In the genomic region with DNA sequence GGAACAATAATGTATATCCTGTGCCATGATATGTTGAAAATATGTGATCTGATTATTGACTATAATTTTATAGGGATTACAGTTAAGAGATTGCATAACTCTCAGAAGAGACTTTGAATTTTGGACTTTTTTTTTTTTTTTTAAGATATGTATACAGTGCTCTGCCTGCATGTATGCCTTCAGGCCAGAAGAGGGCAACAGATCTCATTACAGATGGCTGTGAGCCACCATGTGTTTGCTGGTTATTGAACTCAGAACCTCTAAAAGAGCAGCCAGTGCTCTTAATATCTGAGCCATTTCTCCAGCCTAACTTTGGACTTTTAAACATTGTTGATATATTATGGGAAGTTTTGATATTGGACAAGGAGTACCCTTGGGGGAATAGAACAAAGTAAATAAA, we compare ENCODE assay signal across 8 mouse cellular contexts. TPM values are rescaled to one million over a fixed set of nuclear protein-coding genes. Genes with fewer than 3 reads are reported as not detected.
DNase-seq lines count a peak whose midpoint lies in the region; ATAC-seq and TF ChIP-seq lines count a peak whose summit lies in the region.

No protein-coding gene starts in this region.

- ATAC-seq in forebrain, embryonic 14.5 days = no peak
- ATAC-seq in neural tube, embryonic 11.5 days (ENCODE audit: insufficient read depth, low FRiP score, low TSS enrichment) = no peak
- ATAC-seq in liver, postnatal 0 days = peak; percentile 50; the same call in 1 of the 2 replicates
- no peak for ATAC-seq in forebrain, embryonic 13.5 days

- peak; percentile 42 for DNase-seq in forebrain, embryonic 14.5 days (ENCODE audit: low spot score)
- DNase-seq in forebrain, embryonic 10.5 days (ENCODE audit: extremely low spot score, low spot score) = no peak
- peak; percentile 23 for DNase-seq in neural tube, embryonic 11.5 days (ENCODE audit: low spot score)
- DNase-seq in neural tube, embryonic 10.5 days (ENCODE audit: extremely low spot score, low spot score) = no peak
- DNase-seq in embryo, embryonic 10.5 days (ENCODE audit: low spot score) = peak; percentile 68
- DNase-seq in liver, postnatal 0 days = no peak
- no peak for DNase-seq in frontal cortex, postnatal 14 days (ENCODE audit: low spot score in 2 of 2)

- peaks cover 24% of the 10 kb centered on the region for H3K36me3 ChIP-seq in forebrain, embryonic 14.5 days (ENCODE audit: control insufficient read depth, insufficient read depth, low read length)
- peaks cover 32% of the 10 kb centered on the region for H3K36me3 ChIP-seq in forebrain, embryonic 10.5 days (replicated peaks)
- peaks cover 3% of the 10 kb centered on the region; the same call in 1 of the 2 replicates for H3K36me3 ChIP-seq in neural tube, embryonic 11.5 days (ENCODE audit: control insufficient read depth, insufficient read depth, low read length)
- peaks cover 20% of the 10 kb centered on the region for H3K36me3 ChIP-seq in liver, postnatal 0 days (replicated peaks; ENCODE audit: insufficient read depth, low read length)
- H3K36me3 ChIP-seq in forebrain, embryonic 13.5 days (ENCODE audit: poor library complexity, severe bottlenecking) = peaks cover 31% of the 10 kb centered on the region

- H3K9me3 ChIP-seq in forebrain, embryonic 14.5 days (replicated peaks; ENCODE audit: control insufficient read depth, low read length) = no peaks in the 10 kb centered on the region
- no peaks in the 10 kb centered on the region for H3K9me3 ChIP-seq in forebrain, embryonic 10.5 days
- H3K9me3 ChIP-seq in neural tube, embryonic 11.5 days (ENCODE audit: control insufficient read depth, low read length) = no peaks in the 10 kb centered on the region
- no peaks in the 10 kb centered on the region for H3K9me3 ChIP-seq in liver, postnatal 0 days (ENCODE audit: low read length)
- no peaks in the 10 kb centered on the region for H3K9me3 ChIP-seq in forebrain, embryonic 13.5 days (replicated peaks)

- no peaks in the 10 kb centered on the region for H3K4me1 ChIP-seq in forebrain, embryonic 14.5 days (ENCODE audit: control insufficient read depth, insufficient read depth, low read length)
- no peaks in the 10 kb centered on the region for H3K4me1 ChIP-seq in forebrain, embryonic 10.5 days
- no peaks in the 10 kb centered on the region for H3K4me1 ChIP-seq in neural tube, embryonic 11.5 days (ENCODE audit: control insufficient read depth, insufficient read depth, low read length)
- no peaks in the 10 kb centered on the region for H3K4me1 ChIP-seq in liver, postnatal 0 days (ENCODE audit: insufficient read depth)
- H3K4me1 ChIP-seq in forebrain, embryonic 13.5 days = no peaks in the 10 kb centered on the region

- no peak overlapping the region for H3K4me2 ChIP-seq in forebrain, embryonic 14.5 days (ENCODE audit: low read length)
- H3K4me2 ChIP-seq in neural tube, embryonic 11.5 days (ENCODE audit: low read depth) = no peak overlapping the region
- H3K4me2 ChIP-seq in liver, postnatal 0 days (ENCODE audit: low read depth, low read length) = no peak overlapping the region
- H3K4me2 ChIP-seq in forebrain, embryonic 13.5 days = no peak overlapping the region

- no peak overlapping the region for H3K9ac ChIP-seq in forebrain, embryonic 14.5 days (ENCODE audit: low read length)
- no peak overlapping the region for H3K9ac ChIP-seq in neural tube, embryonic 11.5 days (ENCODE audit: low read length)
- H3K9ac ChIP-seq in liver, postnatal 0 days (replicated peaks) = no peak overlapping the region
- H3K9ac ChIP-seq in forebrain, embryonic 13.5 days = no peak overlapping the region

- peak; percentile 81 for TF ChIP-seq CTCF in liver, postnatal 0 days (IDR thresholded peaks at IDR 0.05; ENCODE audit: low read depth)

- no peak overlapping the region for H3K27ac ChIP-seq in forebrain, embryonic 14.5 days (ENCODE audit: low read depth, low read length)
- H3K27ac ChIP-seq in forebrain, embryonic 10.5 days = no peak overlapping the region
- no peak overlapping the region for H3K27ac ChIP-seq in neural tube, embryonic 11.5 days (ENCODE audit: low read depth, low read length)
- no peak overlapping the region for H3K27ac ChIP-seq in liver, postnatal 0 days (ENCODE audit: low read depth)
- H3K27ac ChIP-seq in forebrain, embryonic 13.5 days = no peak overlapping the region

- no peaks in the 10 kb centered on the region for H3K27me3 ChIP-seq in forebrain, embryonic 14.5 days (replicated peaks; ENCODE audit: control insufficient read depth, insufficient read depth, low read length)
- H3K27me3 ChIP-seq in forebrain, embryonic 10.5 days (ENCODE audit: poor library complexity, severe bottlenecking) = no peaks in the 10 kb centered on the region
- no peaks in the 10 kb centered on the region for H3K27me3 ChIP-seq in neural tube, embryonic 11.5 days (ENCODE audit: control insufficient read depth, insufficient read depth, low read length)
- H3K27me3 ChIP-seq in liver, postnatal 0 days (ENCODE audit: insufficient read depth, low read length) = no peaks in the 10 kb centered on the region
- H3K27me3 ChIP-seq in forebrain, embryonic 13.5 days = no peaks in the 10 kb centered on the region

- H3K4me3 ChIP-seq in forebrain, embryonic 14.5 days (ENCODE audit: low read depth, low read length) = no peak overlapping the region
- no peak overlapping the region for H3K4me3 ChIP-seq in forebrain, embryonic 10.5 days
- H3K4me3 ChIP-seq in neural tube, embryonic 11.5 days (ENCODE audit: low read depth, low read length) = no peak overlapping the region
- no peak overlapping the region for H3K4me3 ChIP-seq in liver, postnatal 0 days (ENCODE audit: low read depth, low read length)
- H3K4me3 ChIP-seq in forebrain, embryonic 13.5 days = no peak overlapping the region

- no peak for TF ChIP-seq EP300 in liver, postnatal 0 days (IDR thresholded peaks at IDR 0.05; ENCODE audit: low read depth)

RNA-seq across cellular contexts. Expression of a gene that starts 12.1 kb away (rescaled TPM):
- 183 and 209 TPM in 2 replicates for polyA plus RNA-seq in forebrain, embryonic 14.5 days (2014; fragmentation: Nextera tagmentation; extraction: Ambion mirVana)
- 148 and 149 TPM in 2 replicates for polyA plus RNA-seq in forebrain, embryonic 10.5 days (2016; fragmentation: Nextera tagmentation; extraction: Ambion mirVana)
- polyA plus RNA-seq in neural tube, embryonic 11.5 days (2014; fragmentation: Nextera tagmentation; extraction: Ambion mirVana) = 176 and 184 TPM in 2 replicates
- polyA plus RNA-seq in liver, postnatal 0 days (2015; fragmentation: Nextera tagmentation; extraction: Ambion mirVana) = 48.1 and 54.6 TPM in 2 replicates
- 161 and 165 TPM in 2 replicates for polyA plus RNA-seq in forebrain, embryonic 13.5 days (2015; fragmentation: Nextera tagmentation; extraction: Ambion mirVana)

RNA-seq across cellular contexts. Expression of a gene that starts 12.3 kb away (rescaled TPM):
- polyA plus RNA-seq in forebrain, embryonic 14.5 days (2014; fragmentation: Nextera tagmentation; extraction: Ambion mirVana) = 101 and 105 TPM in 2 replicates
- polyA plus RNA-seq in forebrain, embryonic 10.5 days (2016; fragmentation: Nextera tagmentation; extraction: Ambion mirVana) = 164 and 172 TPM in 2 replicates
- 125 and 130 TPM in 2 replicates for polyA plus RNA-seq in neural tube, embryonic 11.5 days (2014; fragmentation: Nextera tagmentation; extraction: Ambion mirVana)
- 40.1 and 46.3 TPM in 2 replicates for polyA plus RNA-seq in liver, postnatal 0 days (2015; fragmentation: Nextera tagmentation; extraction: Ambion mirVana)
- 109 and 115 TPM in 2 replicates for polyA plus RNA-seq in forebrain, embryonic 13.5 days (2015; fragmentation: Nextera tagmentation; extraction: Ambion mirVana)

Comparison
In these comparisons a context has a peak if more than half of its experiments do, and no peak if none do; other contexts are left out.
1. DNase-seq: peak in forebrain, embryonic 14.5 days (single experiment), neural tube, embryonic 11.5 days (single experiment) and embryo, embryonic 10.5 days (single experiment); none in forebrain, embryonic 10.5 days (single experiment), neural tube, embryonic 10.5 days (single experiment), liver, postnatal 0 days (single experiment) and frontal cortex, postnatal 14 days (0 of 2).